ENCODE assay signal across 8 mouse cellular contexts in genomic region chr17:27422371-27422725, GRCm38 (mm10).
A peak's percentile ranks its signal among the peaks of the same experiment; 100 is the strongest.
DNase-seq lines count a peak whose midpoint lies in the region; ATAC-seq and TF ChIP-seq lines count a peak whose summit lies in the region.
"Had no signal": no experiment of that assay in that cellular context is flagged by ENCODE, and none has a peak within 500 bp of the region (broad histone marks: within the 10 kb centered on the region; RNA-seq: fewer than 3 reads in every experiment).

No protein-coding gene starts in this region.

- H3K36me3 ChIP-seq in E14TG2a.4 (ENCODE audit: insufficient read depth, low read length): no peaks in the 10 kb centered on the region
- H3K36me3 ChIP-seq in forebrain, postnatal 0 days (ENCODE audit: insufficient read depth): no peaks in the 10 kb centered on the region
- no peaks in the 10 kb centered on the region for H3K36me3 ChIP-seq in midbrain, embryonic 10.5 days

- peak overlapping the region; percentile 57; the same call in 1 of the 2 replicates for H3K27ac ChIP-seq in forebrain, postnatal 0 days (ENCODE audit: low read depth, low read length)
- peak overlapping the region; percentile 81 for H3K27ac ChIP-seq in midbrain, embryonic 10.5 days (replicated peaks)
- H3K27ac ChIP-seq: liver, embryonic 14.5 days had no signal

- peak overlapping the region; percentile 5; the same call in 1 of the 2 replicates for H3K4me2 ChIP-seq in forebrain, postnatal 0 days (ENCODE audit: low read depth)

- H3K27me3 ChIP-seq in E14TG2a.4 (ENCODE audit: insufficient read depth, low read length): peaks cover 24% of the 10 kb centered on the region
- H3K27me3 ChIP-seq in forebrain, postnatal 0 days (ENCODE audit: insufficient read depth, low read length): 0 out of 2 replicates have a peak, but pooled peaks cover 3% of the 10 kb centered on the region
- H3K27me3 ChIP-seq in midbrain, embryonic 10.5 days (ENCODE audit: low read depth, poor library complexity, severe bottlenecking): peaks cover 4% of the 10 kb centered on the region; the same call in 1 of the 2 replicates

- DNase-seq in MN1 (ENCODE audit: low spot score): peak; percentile 20
- DNase-seq in forebrain, postnatal 0 days: no peak
- no peak for DNase-seq in midbrain, embryonic 10.5 days (ENCODE audit: low spot score)
- no peak for DNase-seq in thymus, postnatal 36 days

- 0 out of 2 replicates have a peak overlapping the region, but pooled peaks have one; percentile 37 for H3K4me3 ChIP-seq in E14TG2a.4 (replicated peaks; ENCODE audit: low read length)
- no peak overlapping the region for H3K4me3 ChIP-seq in forebrain, postnatal 0 days (ENCODE audit: low read depth, low read length)
- H3K4me3 ChIP-seq in midbrain, embryonic 10.5 days: no peak overlapping the region

- H3K9ac ChIP-seq in forebrain, postnatal 0 days: no peak overlapping the region
- H3K9ac ChIP-seq: liver, embryonic 14.5 days had no signal

- peak; percentile 61 for ATAC-seq in forebrain, postnatal 0 days
- ATAC-seq in frontal cortex, adult (ENCODE audit: low TSS enrichment): no peak
- ATAC-seq in CD4-positive, CD25-positive, alpha-beta regulatory T cell, adult 4 months: no peak

- H3K4me1 ChIP-seq in E14TG2a.4 (replicated peaks; ENCODE audit: low read depth, low read length): peaks cover 22% of the 10 kb centered on the region
- H3K4me1 ChIP-seq in forebrain, postnatal 0 days (ENCODE audit: insufficient read depth): peaks cover 12% of the 10 kb centered on the region
- H3K4me1 ChIP-seq in midbrain, embryonic 10.5 days: peaks cover 28% of the 10 kb centered on the region

- no peak for TF ChIP-seq CTCF in E14TG2a.4 (conservative IDR thresholded peaks at IDR 0.05; ENCODE audit: low read length)
- no peak for TF ChIP-seq CTCF in forebrain, postnatal 0 days (IDR thresholded peaks at IDR 0.05; ENCODE audit: low read depth)

- H3K9me3 ChIP-seq in E14TG2a.4 (ENCODE audit: low read length): no peaks in the 10 kb centered on the region
- H3K9me3 ChIP-seq in forebrain, postnatal 0 days (ENCODE audit: low read length): no peaks in the 10 kb centered on the region
- H3K9me3 ChIP-seq in midbrain, embryonic 10.5 days (replicated peaks): no peaks in the 10 kb centered on the region

- 5% methylated on average over 6 of the region's 6 CpGs for WGBS in forebrain, postnatal 0 days
- WGBS in midbrain, embryonic 10.5 days: 37% methylated on average over 6 of the region's 6 CpGs
